Mouse (Mus musculus): ENCODE results near the gene Gsdma2. TPM values are rescaled to one million over a fixed set of nuclear protein-coding genes. Genes with fewer than 3 reads are reported as not detected.

Gene Gsdma2
- polyA plus RNA-seq, 1 experiment: not detected

GRCm38 (mm10) chr11:98681186-98681585 lies 34.6 kb downstream of the Gsdma2 start:
- Histone ChIP-seq H3K36me3 (ENCODE audit: control insufficient read depth, insufficient read depth) (peaks cover 21% of the 10 kb centered on the region), H3K4me3 (ENCODE audit: insufficient read depth, poor library complexity, severe bottlenecking) (no peak overlapping the region), H3K79me3 (ENCODE audit: low read depth) (peaks cover 35% of the 10 kb centered on the region), H3K27me3 (ENCODE audit: control insufficient read depth, insufficient read depth, insufficient read length) (no peaks in the 10 kb centered on the region), H3ac (ENCODE audit: control insufficient read depth, insufficient read length, low read depth) (no peak overlapping the region), H3K79me2 (ENCODE audit: control insufficient read depth, insufficient read depth) (peaks cover 38% of the 10 kb centered on the region)
- no peak for TF ChIP-seq MYOD1 (IDR thresholded peaks at IDR 0.05; ENCODE audit: control insufficient read depth, insufficient read length, low read depth)
- no peak for TF ChIP-seq CTCF (IDR thresholded peaks at IDR 0.05; ENCODE audit: control insufficient read depth, insufficient read depth, insufficient read length)
- TF ChIP-seq MYOG (IDR thresholded peaks at IDR 0.05; ENCODE audit: control insufficient read depth, extremely low read depth, insufficient read length): no peak
- no peak for TF ChIP-seq CEBPB (IDR thresholded peaks at IDR 0.05; ENCODE audit: low read depth)
- no peak for TF ChIP-seq USF1 (IDR thresholded peaks at IDR 0.05; ENCODE audit: low read depth)
- no peak for TF ChIP-seq FOSL1 (IDR thresholded peaks at IDR 0.05; ENCODE audit: insufficient read depth, low read length, poor library complexity, severe bottlenecking)

GRCm38 (mm10) chr11:98681786-98682745 lies 35.5 kb downstream of the Gsdma2 start, which contains the start of gene Psmd3:
Psmd3 (plus strand) TSS chr11:98682554.
- H3K79me3 ChIP-seq (ENCODE audit: low read depth): peaks cover 35% of the 10 kb centered on the region
- peak within 1 kb of the TSS; percentile 98 for H3ac ChIP-seq (ENCODE audit: control insufficient read depth, insufficient read length, low read depth)
- H3K79me2 ChIP-seq (ENCODE audit: control insufficient read depth, insufficient read depth): peaks cover 47% of the 10 kb centered on the region
- H3K36me3 ChIP-seq (ENCODE audit: control insufficient read depth, insufficient read depth): peaks cover 30% of the 10 kb centered on the region
- H3K27me3 ChIP-seq (ENCODE audit: control insufficient read depth, insufficient read depth, insufficient read length): no peaks in the 10 kb centered on the region
- no peak for TF ChIP-seq USF1 (IDR thresholded peaks at IDR 0.05; ENCODE audit: low read depth)
- TF ChIP-seq MYOG (IDR thresholded peaks at IDR 0.05; ENCODE audit: control insufficient read depth, extremely low read depth, insufficient read length): no peak
- no peak for TF ChIP-seq FOSL1 (IDR thresholded peaks at IDR 0.05; ENCODE audit: insufficient read depth, low read length, poor library complexity, severe bottlenecking)
- TF ChIP-seq MAX (IDR thresholded peaks at IDR 0.05): peak; percentile 91
- no peak for TF ChIP-seq CTCF (IDR thresholded peaks at IDR 0.05; ENCODE audit: control insufficient read depth, insufficient read depth, insufficient read length)
- no peak for TF ChIP-seq CEBPB (IDR thresholded peaks at IDR 0.05; ENCODE audit: low read depth)
- peak; percentile 49 for TF ChIP-seq MYOD1 (IDR thresholded peaks at IDR 0.05; ENCODE audit: control insufficient read depth, insufficient read length, low read depth)
- H3K4me3 ChIP-seq (ENCODE audit: insufficient read depth, poor library complexity, severe bottlenecking): peak within 1 kb of the TSS; percentile 100

GRCm38 (mm10) chr11:98682811-98683210 lies 36.3 kb downstream of the Gsdma2 start:
- peak overlapping the region; percentile 100 for H3K4me3 ChIP-seq (ENCODE audit: insufficient read depth, poor library complexity, severe bottlenecking)
- H3K79me3 ChIP-seq (ENCODE audit: low read depth): peaks cover 40% of the 10 kb centered on the region
- no peaks in the 10 kb centered on the region for H3K27me3 ChIP-seq (ENCODE audit: control insufficient read depth, insufficient read depth, insufficient read length)
- peak overlapping the region; percentile 98 for H3ac ChIP-seq (ENCODE audit: control insufficient read depth, insufficient read length, low read depth)
- H3K36me3 ChIP-seq (ENCODE audit: control insufficient read depth, insufficient read depth): peaks cover 38% of the 10 kb centered on the region
- peaks cover 52% of the 10 kb centered on the region for H3K79me2 ChIP-seq (ENCODE audit: control insufficient read depth, insufficient read depth)
- TF ChIP-seq MYOD1 (IDR thresholded peaks at IDR 0.05; ENCODE audit: control insufficient read depth, insufficient read length, low read depth) (no peak), USF1 (IDR thresholded peaks at IDR 0.05; ENCODE audit: low read depth) (no peak), FOSL1 (IDR thresholded peaks at IDR 0.05; ENCODE audit: insufficient read depth, low read length, poor library complexity, severe bottlenecking) (no peak), MYOG (IDR thresholded peaks at IDR 0.05; ENCODE audit: control insufficient read depth, extremely low read depth, insufficient read length) (no peak), MAX (IDR thresholded peaks at IDR 0.05) (no peak), CTCF (IDR thresholded peaks at IDR 0.05; ENCODE audit: control insufficient read depth, insufficient read depth, insufficient read length) (no peak), CEBPB (IDR thresholded peaks at IDR 0.05; ENCODE audit: low read depth) (no peak)

GRCm38 (mm10) chr11:98685642-98686041 lies 39.1 kb downstream of the Gsdma2 start:
- Histone ChIP-seq H3ac (ENCODE audit: control insufficient read depth, insufficient read length, low read depth) (no peak overlapping the region), H3K79me3 (ENCODE audit: low read depth) (peaks cover 40% of the 10 kb centered on the region), H3K36me3 (ENCODE audit: control insufficient read depth, insufficient read depth) (peaks cover 61% of the 10 kb centered on the region), H3K27me3 (ENCODE audit: control insufficient read depth, insufficient read depth, insufficient read length) (no peaks in the 10 kb centered on the region), H3K4me3 (ENCODE audit: insufficient read depth, poor library complexity, severe bottlenecking) (no peak overlapping the region), H3K79me2 (ENCODE audit: control insufficient read depth, insufficient read depth) (peaks cover 59% of the 10 kb centered on the region)
- no peak for TF ChIP-seq MYOD1 (IDR thresholded peaks at IDR 0.05; ENCODE audit: control insufficient read depth, insufficient read length, low read depth)
- no peak for TF ChIP-seq CEBPB (IDR thresholded peaks at IDR 0.05; ENCODE audit: low read depth)
- TF ChIP-seq FOSL1 (IDR thresholded peaks at IDR 0.05; ENCODE audit: insufficient read depth, low read length, poor library complexity, severe bottlenecking): no peak

- Histone ChIP-seq H3K4me3 (ENCODE audit: insufficient read depth, poor library complexity, severe bottlenecking) (no peak overlapping the region), H3K79me2 (ENCODE audit: control insufficient read depth, insufficient read depth) (peaks cover 59% of the 10 kb centered on the region), H3ac (ENCODE audit: control insufficient read depth, insufficient read length, low read depth) (no peak overlapping the region), H3K36me3 (ENCODE audit: control insufficient read depth, insufficient read depth) (peaks cover 74% of the 10 kb centered on the region), H3K27me3 (ENCODE audit: control insufficient read depth, insufficient read depth, insufficient read length) (no peaks in the 10 kb centered on the region), H3K79me3 (ENCODE audit: low read depth) (peaks cover 40% of the 10 kb centered on the region)
- TF ChIP-seq MAX (IDR thresholded peaks at IDR 0.05) (no peak), CEBPB (IDR thresholded peaks at IDR 0.05; ENCODE audit: low read depth) (no peak), CTCF (IDR thresholded peaks at IDR 0.05; ENCODE audit: control insufficient read depth, insufficient read depth, insufficient read length) (no peak), FOSL1 (IDR thresholded peaks at IDR 0.05; ENCODE audit: insufficient read depth, low read length, poor library complexity, severe bottlenecking) (no peak), MYOD1 (IDR thresholded peaks at IDR 0.05; ENCODE audit: control insufficient read depth, insufficient read length, low read depth) (no peak), USF1 (IDR thresholded peaks at IDR 0.05; ENCODE audit: low read depth) (no peak), MYOG (IDR thresholded peaks at IDR 0.05; ENCODE audit: control insufficient read depth, extremely low read depth, insufficient read length) (no peak)
Observed at GRCm38 (mm10) chr11:98686976-98687375, 40.4 kb downstream of the Gsdma2 start.

Measured in C2C12 (cell line).